Mouse (Mus musculus) heart, embryonic 12.5 days (tissue): ENCODE results near the gene Dlk2. TPM values are rescaled to one million over a fixed set of nuclear protein-coding genes. Genes with fewer than 3 reads are reported as not detected.

Source experiments
- ATAC-seq: fragments of 200-750 bp; cut with Nextera tagmentation; 2 replicates; pipeline ENCODE4 v1.8.0; 2017; ENCODE audit warnings: moderate TSS enrichment, moderate library complexity; ENCODE audit not compliant: insufficient number of reproducible peaks, low FRiP score
- H3K27ac ChIP-seq: fragments of 300-500 bp; sonication (generic); 2 replicates; pipeline ENCODE4 v1.5.1; 2016; ENCODE audit warnings: mild to moderate bottlenecking, moderate library complexity; ENCODE audit not compliant: poor library complexity, severe bottlenecking
- H3K27me3 ChIP-seq: fragments of 300-500 bp; sonication (generic); replicated peaks from 2 replicates; pipeline ENCODE4 v1.6.1; 2016; ENCODE audit warnings: mild to moderate bottlenecking, moderate library complexity
- H3K36me3 ChIP-seq: fragments of 300-500 bp; sonication (generic); 2 replicates; pipeline ENCODE4 v1.6.1; 2016; ENCODE audit warnings: mild to moderate bottlenecking, moderate library complexity
- H3K4me1 ChIP-seq: fragments of 300-500 bp; sonication (generic); replicated peaks from 2 replicates; pipeline ENCODE4 v1.6.1; 2016; ENCODE audit warnings: mild to moderate bottlenecking
- H3K4me2 ChIP-seq: fragments of 300-500 bp; sonication (generic); 2 replicates; pipeline ENCODE4 v1.6.1; 2016; ENCODE audit warnings: mild to moderate bottlenecking, moderate library complexity
- H3K4me3 ChIP-seq: fragments of 300-500 bp; sonication (generic); 2 replicates; pipeline ENCODE4 v1.5.1; 2016; ENCODE audit warnings: mild to moderate bottlenecking
- H3K9ac ChIP-seq: fragments of 300-500 bp; sonication (generic); 2 replicates; pipeline ENCODE4 v1.6.1; 2016; ENCODE audit warnings: mild to moderate bottlenecking, moderate library complexity
- H3K9me3 ChIP-seq: fragments of 300-500 bp; sonication (generic); replicated peaks from 2 replicates; pipeline ENCODE4 v1.6.1; 2016; ENCODE audit warnings: mild to moderate bottlenecking, moderate library complexity
- WGBS: fragments of 180-500 bp; shearing (Covaris S2); methylation state at CpG from one replicate; pipeline ENCODE4 v1.1.7; 2016; 5-methylcytosine and 5-hydroxymethylcytosine counted together
- polyA plus RNA-seq: library from polyadenylated mRNA; unstranded; fragments of >200 nt; fragmentation: Nextera tagmentation; extraction: Ambion mirVana; gene quantifications from 2 replicates; pipeline ENCODE4 v1.2.1, GENCODE M21; 2016

Gene Dlk2
- polyA plus RNA-seq, 1 experiment from 2014 or later = 0.33 TPM

GRCm38 (mm10) chr17:46296601-46297000 lies 620 bp upstream of the Dlk2 start:
- H3K4me1 ChIP-seq = peaks cover 20% of the 10 kb centered on the region
- H3K36me3 ChIP-seq = no peaks in the 10 kb centered on the region
- no peaks in the 10 kb centered on the region for H3K9me3 ChIP-seq
- WGBS = 40% methylated on average over 6 of the region's 6 CpGs
- peaks cover 85% of the 10 kb centered on the region for H3K27me3 ChIP-seq
- no peak for ATAC-seq
- H3K9ac ChIP-seq = no peak overlapping the region
- H3K27ac ChIP-seq = no peak overlapping the region
- no peak overlapping the region for H3K4me2 ChIP-seq
- no peak overlapping the region for H3K4me3 ChIP-seq

- peaks cover 89% of the 10 kb centered on the region for H3K27me3 ChIP-seq
- H3K9me3 ChIP-seq = no peaks in the 10 kb centered on the region
- peaks cover 20% of the 10 kb centered on the region for H3K4me1 ChIP-seq
Measured at GRCm38 (mm10) chr17:46297028-46297363, 225 bp upstream of the Dlk2 start.

GRCm38 (mm10) chr17:46298220-46298913 lies 1.1 kb downstream of the Dlk2 start:
- peaks cover 20% of the 10 kb centered on the region for H3K4me1 ChIP-seq
- peak; percentile 75 for ATAC-seq
- under 1% methylated on average over 46 of the region's 48 CpGs for WGBS
- peak overlapping the region; percentile 99 for H3K4me2 ChIP-seq
- H3K9me3 ChIP-seq = no peaks in the 10 kb centered on the region
- peak overlapping the region; percentile 62 for H3K4me3 ChIP-seq
- H3K27me3 ChIP-seq = peaks cover 80% of the 10 kb centered on the region
- peak overlapping the region; percentile 75 for H3K9ac ChIP-seq
- no peak overlapping the region for H3K27ac ChIP-seq
- no peaks in the 10 kb centered on the region for H3K36me3 ChIP-seq

More at GRCm38 (mm10) chr17:46297028-46297363, 225 bp upstream of the Dlk2 start:
- peak overlapping the region; percentile 99 for H3K4me2 ChIP-seq
- 0 out of 2 replicates have a peak overlapping the region, but pooled peaks have one; percentile 75 for H3K9ac ChIP-seq
- H3K36me3 ChIP-seq = no peaks in the 10 kb centered on the region
- H3K27ac ChIP-seq = no peak overlapping the region
- ATAC-seq = no peak
- WGBS = 9% methylated on average over 6 of the region's 6 CpGs
- peak overlapping the region; percentile 62 for H3K4me3 ChIP-seq

GRCm38 (mm10) chr17:46301892-46302291 lies 4.7 kb downstream of the Dlk2 start:
- ATAC-seq = no peak
- peaks cover 21% of the 10 kb centered on the region for H3K36me3 ChIP-seq
- no peak overlapping the region for H3K9ac ChIP-seq
- H3K27me3 ChIP-seq = peaks cover 56% of the 10 kb centered on the region
- no peak overlapping the region for H3K4me3 ChIP-seq
- 70% methylated on average over 12 of the region's 12 CpGs for WGBS
- no peak overlapping the region for H3K4me2 ChIP-seq
- no peaks in the 10 kb centered on the region for H3K9me3 ChIP-seq
- H3K4me1 ChIP-seq = peaks cover 26% of the 10 kb centered on the region
- no peak overlapping the region for H3K27ac ChIP-seq

- peaks cover 7% of the 10 kb centered on the region; the same call in 1 of the 2 replicates for H3K4me1 ChIP-seq
- no peaks in the 10 kb centered on the region for H3K9me3 ChIP-seq
- no peak overlapping the region for H3K27ac ChIP-seq
- 87% methylated on average over 9 of the region's 9 CpGs for WGBS
- H3K27me3 ChIP-seq = peaks cover 34% of the 10 kb centered on the region
- no peak overlapping the region for H3K9ac ChIP-seq
- no peak overlapping the region for H3K4me3 ChIP-seq
- H3K4me2 ChIP-seq = no peak overlapping the region
- ATAC-seq = no peak
- H3K36me3 ChIP-seq = peaks cover 23% of the 10 kb centered on the region
Measured at GRCm38 (mm10) chr17:46304184-46304583, 7.0 kb downstream of the Dlk2 start.

- WGBS = 88% methylated on average over 15 of the region's 15 CpGs
- Histone ChIP-seq H3K4me2 (no peak overlapping the region), H3K36me3 (peaks cover 23% of the 10 kb centered on the region), H3K4me1 (peaks cover 15% of the 10 kb centered on the region), H3K27me3 (peaks cover 9% of the 10 kb centered on the region; the same call in 1 of the 2 replicates), H3K27ac (no peak overlapping the region), H3K9ac (no peak overlapping the region), H3K4me3 (no peak overlapping the region), H3K9me3 (no peaks in the 10 kb centered on the region)
- no peak for ATAC-seq
Measured at GRCm38 (mm10) chr17:46306956-46307355, 9.7 kb downstream of the Dlk2 start.

DNA sequence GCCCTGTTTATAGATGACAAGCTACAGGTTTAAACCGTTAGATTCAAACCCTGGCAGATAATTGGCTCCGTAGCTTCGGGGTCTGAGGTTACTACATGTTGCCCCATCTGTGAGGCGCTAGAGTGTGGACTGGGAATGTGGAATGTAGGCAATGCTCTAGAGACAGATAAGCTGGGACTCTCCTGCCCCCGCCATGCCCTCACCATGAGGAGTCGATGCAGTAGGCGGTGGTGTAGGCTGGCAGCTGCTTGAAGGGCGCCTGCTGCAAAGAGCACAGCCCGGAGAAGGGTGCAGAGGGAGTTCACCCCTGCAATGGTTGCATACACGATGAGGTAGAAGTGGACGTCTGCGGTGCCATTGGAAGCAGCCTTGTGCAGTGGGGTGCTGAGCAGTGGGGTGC lies 12.6 kb downstream of the Dlk2 start:
- Histone ChIP-seq H3K27ac (0 out of 2 replicates have a peak overlapping the region, but pooled peaks have one; percentile 43), H3K4me3 (no peak overlapping the region), H3K27me3 (no peaks in the 10 kb centered on the region), H3K4me1 (peaks cover 15% of the 10 kb centered on the region), H3K9ac (peak overlapping the region; percentile 51; the same call in 1 of the 2 replicates), H3K36me3 (peaks cover 18% of the 10 kb centered on the region), H3K9me3 (no peaks in the 10 kb centered on the region), H3K4me2 (0 out of 2 replicates have a peak overlapping the region, but pooled peaks have one; percentile 9)
- WGBS = 41% methylated on average over 12 of the region's 12 CpGs
- ATAC-seq = peak; percentile 58; the same call in 1 of the 2 replicates

DNA sequence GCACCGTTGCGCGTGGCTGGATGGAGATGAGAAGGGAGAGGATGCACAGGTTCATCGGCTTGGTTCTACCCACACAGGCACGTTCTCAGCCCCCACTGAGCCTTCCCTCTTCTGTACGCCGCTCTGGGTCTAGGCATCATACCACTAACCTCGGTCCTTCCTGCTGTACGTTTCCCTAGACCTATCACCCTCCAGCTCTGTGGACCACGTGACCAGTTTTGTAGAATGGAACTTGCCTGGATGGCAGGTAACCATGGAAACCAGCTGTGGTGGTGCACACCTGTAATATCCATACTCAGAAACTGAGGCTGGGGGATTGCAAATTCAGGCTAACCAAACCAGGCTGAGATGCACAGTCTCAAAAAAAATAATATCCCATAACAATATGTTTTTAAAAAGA lies 13.3 kb downstream of the Dlk2 start:
- H3K27ac ChIP-seq = no peak overlapping the region
- H3K27me3 ChIP-seq = no peaks in the 10 kb centered on the region
- 80% methylated on average over 10 of the region's 10 CpGs for WGBS
- peaks cover 12% of the 10 kb centered on the region for H3K4me1 ChIP-seq
- ATAC-seq = no peak
- peaks cover 16% of the 10 kb centered on the region for H3K36me3 ChIP-seq
- no peak overlapping the region for H3K4me2 ChIP-seq
- peak overlapping the region; percentile 51 for H3K9ac ChIP-seq
- H3K9me3 ChIP-seq = no peaks in the 10 kb centered on the region
- no peak overlapping the region for H3K4me3 ChIP-seq

DNA sequence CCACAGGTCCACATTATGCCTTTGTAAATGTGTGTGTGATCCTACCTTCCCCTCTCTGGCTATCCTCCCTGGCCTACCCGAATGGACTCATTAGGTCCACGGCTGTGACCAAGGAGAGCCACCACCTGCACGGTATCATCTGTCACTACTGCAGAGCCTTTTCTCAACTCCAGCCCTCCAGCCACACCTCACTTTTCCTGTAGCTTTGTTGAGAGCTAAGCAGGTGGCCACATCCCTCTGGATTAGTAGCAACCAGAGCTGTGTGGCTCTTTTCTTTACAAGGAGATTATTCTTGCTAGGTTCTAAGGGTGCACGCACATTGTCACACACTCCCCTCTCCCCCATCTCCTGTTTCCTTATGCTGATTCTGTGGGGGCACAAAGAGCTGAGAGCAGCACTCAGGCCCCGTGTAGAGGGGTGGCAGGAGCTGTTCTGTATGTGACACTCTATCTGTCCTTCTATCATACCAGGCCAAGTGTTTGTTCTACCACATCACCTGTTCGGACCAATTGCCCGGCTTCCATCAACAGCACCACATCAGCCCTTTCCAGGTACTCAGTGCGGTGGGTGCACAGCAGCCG lies 16.0 kb downstream of the Dlk2 start:
- H3K4me2 ChIP-seq = no peak overlapping the region
- no peak for ATAC-seq
- no peaks in the 10 kb centered on the region for H3K27me3 ChIP-seq
- H3K27ac ChIP-seq = no peak overlapping the region
- H3K9ac ChIP-seq = no peak overlapping the region
- 83% methylated on average over 9 of the region's 9 CpGs for WGBS
- no peaks in the 10 kb centered on the region for H3K9me3 ChIP-seq
- H3K36me3 ChIP-seq = peaks cover 6% of the 10 kb centered on the region; the same call in 1 of the 2 replicates
- peaks cover 9% of the 10 kb centered on the region for H3K4me1 ChIP-seq
- no peak overlapping the region for H3K4me3 ChIP-seq

GRCm38 (mm10) chr17:46315813-46316212 lies 18.6 kb downstream of the Dlk2 start:
- Histone ChIP-seq H3K9me3 (no peaks in the 10 kb centered on the region), H3K4me2 (no peak overlapping the region), H3K36me3 (peaks cover 15% of the 10 kb centered on the region), H3K9ac (no peak overlapping the region), H3K4me1 (no peaks in the 10 kb centered on the region), H3K27me3 (no peaks in the 10 kb centered on the region), H3K4me3 (no peak overlapping the region), H3K27ac (no peak overlapping the region)
- 85% methylated on average over 10 of the region's 10 CpGs for WGBS
- no peak for ATAC-seq

DNA sequence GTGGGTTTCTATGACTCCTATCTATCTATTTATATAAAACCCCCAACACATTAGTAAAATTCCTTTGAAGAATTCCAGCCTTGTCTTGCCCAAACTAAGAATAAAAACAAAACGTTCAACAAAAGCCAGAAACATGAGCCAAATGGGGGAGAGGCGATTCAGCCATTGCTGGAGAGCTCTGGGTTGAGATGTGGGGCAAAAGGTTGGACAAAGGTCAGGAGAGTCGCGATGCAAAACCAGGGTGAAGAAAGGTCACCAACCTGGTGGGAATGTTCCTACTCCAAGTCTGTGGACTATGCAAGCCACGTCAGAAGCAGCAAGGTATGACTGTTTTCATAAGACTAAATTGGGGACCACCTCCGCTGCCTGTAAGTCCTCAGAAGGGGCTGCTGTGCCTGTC lies 23.3 kb downstream of the Dlk2 start:
- WGBS = 69% methylated on average over 6 of the region's 6 CpGs
- Histone ChIP-seq H3K36me3 (peaks cover 42% of the 10 kb centered on the region), H3K27ac (no peak overlapping the region), H3K27me3 (no peaks in the 10 kb centered on the region), H3K4me1 (no peaks in the 10 kb centered on the region), H3K4me3 (no peak overlapping the region), H3K9me3 (no peaks in the 10 kb centered on the region; the same call in 1 of the 2 replicates), H3K9ac (no peak overlapping the region), H3K4me2 (no peak overlapping the region)
- no peak for ATAC-seq
